ENCODE assay signal across 11 mouse cellular contexts in genomic region chr8:90822443-90822842, GRCm38 (mm10). TPM values are rescaled to one million over a fixed set of nuclear protein-coding genes. Genes with fewer than 3 reads are reported as not detected.
DNase-seq lines count a peak whose midpoint lies in the region; ATAC-seq and TF ChIP-seq lines count a peak whose summit lies in the region.
"Had no signal": no experiment of that assay in that cellular context is flagged by ENCODE, and none has a peak within 500 bp of the region (broad histone marks: within the 10 kb centered on the region; RNA-seq: fewer than 3 reads in every experiment).

No protein-coding gene starts in this region.

- H3K4me1 ChIP-seq in lung, adult 2 months (ENCODE audit: control insufficient read depth, insufficient read depth, low read length), result no peaks in the 10 kb centered on the region; the same call in 1 of the 2 replicates
- H3K4me1 ChIP-seq in embryonic facial prominence, embryonic 11.5 days (ENCODE audit: control insufficient read depth, insufficient read depth, low read length), result no peaks in the 10 kb centered on the region
- no peaks in the 10 kb centered on the region for H3K4me1 ChIP-seq in hindbrain, embryonic 14.5 days (replicated peaks; ENCODE audit: control insufficient read depth, insufficient read depth, low read length)
- H3K4me1 ChIP-seq: forebrain, embryonic 12.5 days had no signal

- TF ChIP-seq CTCF in lung, adult 2 months (IDR thresholded peaks at IDR 0.05; ENCODE audit: insufficient read depth, low read length), result no peak

- no peak overlapping the region for H3K27ac ChIP-seq in embryonic facial prominence, embryonic 11.5 days (replicated peaks; ENCODE audit: low read depth, low read length)
- no peak overlapping the region for H3K27ac ChIP-seq in hindbrain, embryonic 14.5 days
- H3K27ac ChIP-seq: forebrain, embryonic 12.5 days; liver, embryonic 13.5 days had no signal

- no peak overlapping the region for H3K4me3 ChIP-seq in lung, adult 2 months (replicated peaks; ENCODE audit: extremely low read depth, low read depth, low read length)
- no peak overlapping the region for H3K4me3 ChIP-seq in embryonic facial prominence, embryonic 11.5 days (ENCODE audit: low read depth, low read length)
- H3K4me3 ChIP-seq in hindbrain, embryonic 14.5 days (replicated peaks; ENCODE audit: low read length), result no peak overlapping the region
- H3K4me3 ChIP-seq: forebrain, embryonic 12.5 days; liver, embryonic 13.5 days had no signal

- no peaks in the 10 kb centered on the region for H3K27me3 ChIP-seq in embryonic facial prominence, embryonic 11.5 days (ENCODE audit: control insufficient read depth, insufficient read depth, low read length)
- H3K27me3 ChIP-seq in hindbrain, embryonic 14.5 days (ENCODE audit: control insufficient read depth, insufficient read depth, low read length), result no peaks in the 10 kb centered on the region
- H3K27me3 ChIP-seq: liver, embryonic 13.5 days had no signal

- ATAC-seq in embryonic facial prominence, embryonic 11.5 days (replicated peaks; ENCODE audit: insufficient number of reproducible peaks, low FRiP score, low TSS enrichment, low read depth), result no peak
- ATAC-seq in megakaryocyte progenitor cell, adult 5-6 weeks (replicated peaks; ENCODE audit: poor library complexity), result peak; percentile 63
- ATAC-seq in hindbrain, embryonic 14.5 days (ENCODE audit: low FRiP score), result no peak

- no peak for TF ChIP-seq POLR2A in lung, adult 2 months (IDR thresholded peaks at IDR 0.05; ENCODE audit: borderline replicate concordance, extremely low read depth, low read depth, low read length)

- H3K9me3 ChIP-seq in embryonic facial prominence, embryonic 11.5 days (replicated peaks; ENCODE audit: control insufficient read depth, low read length), result no peaks in the 10 kb centered on the region
- no peaks in the 10 kb centered on the region for H3K9me3 ChIP-seq in hindbrain, embryonic 14.5 days (ENCODE audit: control insufficient read depth, low read length)
- H3K9me3 ChIP-seq: forebrain, embryonic 12.5 days; liver, embryonic 13.5 days had no signal

- peak; percentile 17 to 30 for DNase-seq in adrenal gland, postnatal 36 days
- DNase-seq in adrenal gland, adult 18-20 months (ENCODE audit: low spot score in 2 of 2), result no peak
- DNase-seq in lung, postnatal 10 days, result peak; percentile 25
- DNase-seq in lung, adult 2 months, result no peak
- DNase-seq in embryonic facial prominence, embryonic 11.5 days (ENCODE audit: low spot score), result peak; percentile 61
- DNase-seq in retina, embryonic 14.5 days (ENCODE audit: low spot score), result no peak
- DNase-seq in hindbrain, embryonic 14.5 days (ENCODE audit: low spot score), result no peak
- DNase-seq: cerebellum, adult 9-11 months; liver, embryonic 13.5 days had no signal

- H3K9ac ChIP-seq in embryonic facial prominence, embryonic 11.5 days (replicated peaks; ENCODE audit: low read length), result no peak overlapping the region
- H3K9ac ChIP-seq in hindbrain, embryonic 14.5 days, result no peak overlapping the region
- H3K9ac ChIP-seq: forebrain, embryonic 12.5 days; liver, embryonic 13.5 days had no signal

- no peaks in the 10 kb centered on the region for H3K36me3 ChIP-seq in embryonic facial prominence, embryonic 11.5 days (replicated peaks; ENCODE audit: control insufficient read depth, insufficient read depth, low read depth, low read length)
- no peaks in the 10 kb centered on the region for H3K36me3 ChIP-seq in hindbrain, embryonic 14.5 days (replicated peaks; ENCODE audit: control insufficient read depth, insufficient read depth)
- H3K36me3 ChIP-seq: forebrain, embryonic 12.5 days; liver, embryonic 13.5 days had no signal

- 11% methylated on average over 11 of the region's 11 CpGs for WGBS in lung, adult 2 months
- 20% methylated on average over 11 of the region's 11 CpGs for WGBS in embryonic facial prominence, embryonic 11.5 days
- WGBS in hindbrain, embryonic 14.5 days, result 69% methylated on average over 11 of the region's 11 CpGs

- no peak overlapping the region for H3K4me2 ChIP-seq in embryonic facial prominence, embryonic 11.5 days (ENCODE audit: low read depth, low read length)
- no peak overlapping the region for H3K4me2 ChIP-seq in hindbrain, embryonic 14.5 days (replicated peaks)
- H3K4me2 ChIP-seq: forebrain, embryonic 12.5 days; liver, embryonic 13.5 days had no signal

RNA-seq across cellular contexts. Expression of gene Gm19935, which starts 5.2 kb away (rescaled TPM):
- not detected for total RNA-seq in adrenal gland, postnatal 36 days (2021)
- not detected for total RNA-seq in adrenal gland, adult 18-20 months (2021)
- 4.6 and 10.3 TPM in 2 replicates for polyA plus RNA-seq in lung, adult 2 months (2012; rRNA removed)
- not detected in 2 replicates for polyA plus RNA-seq in embryonic facial prominence, embryonic 11.5 days (2014; fragmentation: Nextera tagmentation; extraction: Ambion mirVana)
- not detected in 2 replicates for total RNA-seq in megakaryocyte progenitor cell, adult 5-6 weeks (2015)
- not detected in 2 replicates for total RNA-seq in megakaryocyte progenitor cell, adult 5-6 weeks (2017)
- 2.6 and 2.7 TPM in 2 replicates for polyA plus RNA-seq in hindbrain, embryonic 14.5 days (2014; fragmentation: Nextera tagmentation; extraction: Ambion mirVana)
- polyA plus RNA-seq: forebrain, embryonic 12.5 days; liver, embryonic 13.5 days had no signal

RNA-seq across cellular contexts. Expression of gene Chd9, which starts 5.7 kb away (rescaled TPM):
- 10 to 100 TPM; 68.7 to 93.5 TPM for total RNA-seq in adrenal gland, postnatal 36 days (2021)
- 10 to 100 TPM; 66.8 to 77.4 TPM for total RNA-seq in adrenal gland, adult 18-20 months (2021)
- 93.5 and 129 TPM in 2 replicates for polyA plus RNA-seq in lung, adult 2 months (2012; rRNA removed)
- polyA plus RNA-seq in embryonic facial prominence, embryonic 11.5 days (2014; fragmentation: Nextera tagmentation; extraction: Ambion mirVana), result 37.1 and 38.9 TPM in 2 replicates
- total RNA-seq in megakaryocyte progenitor cell, adult 5-6 weeks (2015), result 121 and 145 TPM in 2 replicates
- total RNA-seq in megakaryocyte progenitor cell, adult 5-6 weeks (2017), result 47.6 and 62.6 TPM in 2 replicates
- polyA plus RNA-seq in hindbrain, embryonic 14.5 days (2014; fragmentation: Nextera tagmentation; extraction: Ambion mirVana), result 99.2 and 103 TPM in 2 replicates

Comparison
In these comparisons a context has a peak if more than half of its experiments do, and no peak if none do; other contexts are left out.
1. DNase-seq: peak in adrenal gland, postnatal 36 days (2 of 2), lung, postnatal 10 days (single experiment) and embryonic facial prominence, embryonic 11.5 days (single experiment); none in adrenal gland, adult 18-20 months (0 of 2), lung, adult 2 months (single experiment), retina, embryonic 14.5 days (single experiment) and hindbrain, embryonic 14.5 days (single experiment).